Mouse (Mus musculus) hindbrain, postnatal 0 days (tissue): Measurements from ENCODE around the gene Polr2b. TPM values are rescaled to one million over a fixed set of nuclear protein-coding genes. Genes with fewer than 3 reads are reported as not detected.
A peak's percentile ranks its signal among the peaks of the same experiment; 100 is the strongest.

ENCODE experiments used
- ATAC-seq: fragments of 200-750 bp; cut with Nextera tagmentation; 2 replicates; pipeline ENCODE4 v1.8.0; 2017; ENCODE audit warnings: mild to moderate bottlenecking, moderate TSS enrichment, moderate library complexity
- DNase-seq: peaks from one replicate; pipeline ENCODE4 v3.0.0-alpha.2; 2015; ENCODE audit warnings: low spot score
- H3K27ac ChIP-seq: fragments of 300-500 bp; sonication (generic); 2 replicates; pipeline ENCODE4 v1.5.1; 2014; ENCODE audit warnings: mild to moderate bottlenecking
- H3K27me3 ChIP-seq: fragments of 300-500 bp; sonication (generic); 2 replicates; pipeline ENCODE4 v1.6.1; 2014; ENCODE audit warnings: low read length, mixed read lengths; ENCODE audit not compliant: insufficient read depth
- H3K36me3 ChIP-seq: fragments of 300-500 bp; sonication (generic); 2 replicates; pipeline ENCODE4 v1.6.1; 2014; ENCODE audit warnings: low read length, mixed read lengths; ENCODE audit not compliant: insufficient read depth
- H3K4me1 ChIP-seq: fragments of 300-500 bp; sonication (generic); 2 replicates; pipeline ENCODE4 v1.6.1; 2014; ENCODE audit warnings: antibody characterized with exemption, low read length, mixed read lengths; ENCODE audit not compliant: insufficient read depth
- H3K4me2 ChIP-seq: fragments of 300-500 bp; sonication (generic); 2 replicates; pipeline ENCODE4 v1.6.1; 2014; ENCODE audit warnings: low read depth, mild to moderate bottlenecking, low read length, moderate library complexity, mixed read lengths
- H3K4me3 ChIP-seq: fragments of 300-500 bp; sonication (generic); 2 replicates; pipeline ENCODE4 v1.5.1; 2014; ENCODE audit warnings: low read length
- H3K9ac ChIP-seq: fragments of 300-500 bp; sonication (generic); replicated peaks from 2 replicates; pipeline ENCODE4 v1.6.1; 2014; ENCODE audit warnings: mild to moderate bottlenecking, low read length, moderate library complexity, mixed read lengths
- H3K9me3 ChIP-seq: fragments of 300-500 bp; sonication (generic); 2 replicates; pipeline ENCODE4 v1.6.1; 2016; ENCODE audit warnings: low read length, mixed read lengths
- CTCF ChIP-seq: IDR thresholded peaks from 2 replicates; pipeline ENCODE4 v1.5.1; 2016; ENCODE audit warnings: antibody characterized with exemption, control low read depth, low read depth
- WGBS: fragments of 180-500 bp; shearing (Covaris S2); extraction: QIAGEN DNeasy Blood & Tissue Kit; methylation state at CpG from one replicate; pipeline ENCODE4 v1.1.7; 2014; 5-methylcytosine and 5-hydroxymethylcytosine counted together
- polyA plus RNA-seq: library from polyadenylated mRNA; unstranded; fragments of >200 nt; fragmentation: Nextera tagmentation; extraction: Ambion mirVana; gene quantifications from 2 replicates; pipeline ENCODE4 v1.2.1, GENCODE M21; 2015
- total RNA-seq: library from RNA; depleted of rRNA; stranded (reverse); fragments of >200 nt; gene quantifications from 2 replicates; pipeline ENCODE4 v1.2.3, GENCODE M21; 2014

Gene Polr2b
- total and polyA plus RNA-seq, 2 experiments from 2014 or later, result 46.4 to 50.9 TPM

- WGBS, result 90% methylated on average over 6 of the region's 6 CpGs
- Histone ChIP-seq H3K9me3 (no peaks in the 10 kb centered on the region), H3K27me3 (no peaks in the 10 kb centered on the region), H3K4me3 (no peak overlapping the region), H3K27ac (no peak overlapping the region), H3K9ac (no peak overlapping the region), H3K4me2 (no peak overlapping the region), H3K36me3 (peaks cover 21% of the 10 kb centered on the region), H3K4me1 (peaks cover 6% of the 10 kb centered on the region; the same call in 1 of the 2 replicates)
- TF ChIP-seq CTCF, result no peak
- DNase-seq (no peak), ATAC-seq (no peak)
These were observed 5.0 kb downstream of the Polr2b start for GRCm38 (mm10) chr5:77314986-77315385.

GRCm38 (mm10) chr5:77324936-77325335, 15.0 kb downstream of the Polr2b start:
- no peak for TF ChIP-seq CTCF
- ATAC-seq (no peak), DNase-seq (no peak)
- peaks cover 68% of the 10 kb centered on the region for H3K36me3 ChIP-seq
- H3K9ac ChIP-seq, result no peak overlapping the region
- H3K27ac ChIP-seq, result no peak overlapping the region
- no peaks in the 10 kb centered on the region for H3K9me3 ChIP-seq
- no peaks in the 10 kb centered on the region for H3K27me3 ChIP-seq
- H3K4me2 ChIP-seq, result no peak overlapping the region
- no peak overlapping the region for H3K4me3 ChIP-seq
- WGBS, result 80% methylated on average over 1 of the region's 1 CpGs
- no peaks in the 10 kb centered on the region for H3K4me1 ChIP-seq

GRCm38 (mm10) chr5:77330154-77330553, 20.2 kb downstream of the Polr2b start:
- Histone ChIP-seq H3K4me2 (no peak overlapping the region), H3K36me3 (peaks cover 66% of the 10 kb centered on the region), H3K4me1 (no peaks in the 10 kb centered on the region), H3K9me3 (no peaks in the 10 kb centered on the region), H3K27me3 (no peaks in the 10 kb centered on the region), H3K9ac (no peak overlapping the region), H3K27ac (no peak overlapping the region), H3K4me3 (no peak overlapping the region)
- 0 out of 2 replicates have a peak, but pooled peaks have one; percentile 22 for TF ChIP-seq CTCF
- no peak for ATAC-seq
- DNase-seq, result no peak
- WGBS, result 76% methylated on average over 5 of the region's 5 CpGs

GRCm38 (mm10) chr5:77340033-77340432, 30.1 kb downstream of the Polr2b start:
- TF ChIP-seq CTCF, result no peak
- ATAC-seq (no peak), DNase-seq (no peak)
- no peaks in the 10 kb centered on the region for H3K4me1 ChIP-seq
- no peak overlapping the region for H3K27ac ChIP-seq
- 90% methylated on average over 4 of the region's 4 CpGs for WGBS
- H3K4me3 ChIP-seq, result no peak overlapping the region
- peaks cover 73% of the 10 kb centered on the region for H3K36me3 ChIP-seq
- no peak overlapping the region for H3K4me2 ChIP-seq
- no peaks in the 10 kb centered on the region for H3K27me3 ChIP-seq
- H3K9ac ChIP-seq, result no peak overlapping the region
- no peaks in the 10 kb centered on the region for H3K9me3 ChIP-seq

GRCm38 (mm10) chr5:77348901-77349300, 39.0 kb downstream of the Polr2b start:
- H3K4me2 ChIP-seq, result no peak overlapping the region
- no peak overlapping the region for H3K4me3 ChIP-seq
- H3K9me3 ChIP-seq, result no peaks in the 10 kb centered on the region
- H3K27ac ChIP-seq, result no peak overlapping the region
- no peak for DNase-seq
- no peaks in the 10 kb centered on the region for H3K4me1 ChIP-seq
- ATAC-seq, result no peak
- no peak for TF ChIP-seq CTCF
- H3K9ac ChIP-seq, result no peak overlapping the region
- H3K27me3 ChIP-seq, result no peaks in the 10 kb centered on the region
- peaks cover 53% of the 10 kb centered on the region for H3K36me3 ChIP-seq
- WGBS, result 94% methylated on average over 8 of the region's 8 CpGs

DNA sequence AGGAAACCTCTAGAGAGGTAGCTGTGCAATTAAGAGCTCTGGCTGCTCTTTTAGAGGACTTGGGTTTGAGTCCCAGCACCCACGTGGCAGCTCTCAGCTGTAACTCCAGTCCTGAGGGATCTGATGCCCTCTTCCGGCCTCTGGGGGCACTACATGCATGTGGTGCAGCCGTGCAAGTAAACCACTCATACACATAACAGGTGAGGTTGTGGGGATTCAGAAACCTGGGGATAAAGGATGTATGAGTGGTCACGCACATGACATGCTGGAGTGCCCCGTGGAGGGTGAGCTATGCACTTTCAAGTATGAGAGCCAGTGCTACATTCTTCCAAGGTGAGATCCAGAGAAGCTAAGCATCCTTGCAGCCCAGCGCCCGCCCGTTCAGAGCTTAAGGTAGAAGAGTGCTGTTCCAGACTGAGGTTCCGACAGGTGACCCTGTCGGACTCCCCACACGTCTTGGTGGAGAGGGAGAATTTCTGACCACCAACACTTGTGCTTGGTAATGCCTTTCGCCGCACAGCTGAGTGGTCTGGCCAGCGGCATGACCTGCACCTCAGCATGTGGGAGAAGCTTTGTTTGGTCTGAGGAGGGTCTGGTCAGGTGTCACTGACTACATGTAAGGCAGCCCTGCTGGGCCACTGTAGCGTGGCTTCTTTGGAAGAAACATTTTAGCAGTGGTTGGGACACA, 40.2 kb downstream of the Polr2b start:
- Histone ChIP-seq H3K9ac (no peak overlapping the region), H3K27ac (no peak overlapping the region), H3K9me3 (no peaks in the 10 kb centered on the region), H3K36me3 (peaks cover 44% of the 10 kb centered on the region), H3K4me3 (no peak overlapping the region), H3K27me3 (no peaks in the 10 kb centered on the region), H3K4me2 (no peak overlapping the region), H3K4me1 (no peaks in the 10 kb centered on the region)
- 0 out of 2 replicates have a peak, but pooled peaks have one; percentile 5 for TF ChIP-seq CTCF
- no peak for ATAC-seq
- DNase-seq, result no peak
- WGBS, result 92% methylated on average over 15 of the region's 15 CpGs

DNA sequence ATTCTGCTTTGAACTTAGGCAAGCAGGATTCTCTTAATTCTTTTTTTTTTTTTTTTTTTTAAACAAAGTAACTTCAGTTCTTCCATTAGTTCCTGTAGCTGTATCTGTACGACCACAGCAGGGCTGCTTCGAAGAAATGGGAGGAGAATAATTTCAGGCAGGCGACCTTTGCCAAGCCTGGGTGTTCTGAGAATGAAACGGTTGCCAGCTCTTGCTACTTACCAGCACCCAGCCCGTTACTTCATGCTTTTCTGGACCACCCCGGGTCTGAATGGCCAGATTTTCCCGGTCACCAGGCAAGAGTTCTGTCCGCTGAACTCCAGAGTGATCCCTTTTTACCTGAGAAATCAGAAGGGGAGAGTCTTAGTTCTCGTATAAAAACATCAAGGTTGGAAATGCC, 41.7 kb downstream of the Polr2b start:
- TF ChIP-seq CTCF, result no peak
- ATAC-seq (no peak), DNase-seq (no peak)
- no peaks in the 10 kb centered on the region for H3K4me1 ChIP-seq
- H3K9me3 ChIP-seq, result no peaks in the 10 kb centered on the region
- WGBS, result 69% methylated on average over 9 of the region's 9 CpGs
- peaks cover 33% of the 10 kb centered on the region for H3K36me3 ChIP-seq
- H3K4me3 ChIP-seq, result no peak overlapping the region
- H3K9ac ChIP-seq, result no peak overlapping the region
- no peak overlapping the region for H3K27ac ChIP-seq
- H3K27me3 ChIP-seq, result no peaks in the 10 kb centered on the region
- H3K4me2 ChIP-seq, result no peak overlapping the region
